Comparison of ENCODE assay signal across 8 mouse cellular contexts in genomic region chr10:128210954-128211353, GRCm38 (mm10). TPM values are rescaled to one million over a fixed set of nuclear protein-coding genes. Genes with fewer than 3 reads are reported as not detected.
DNase-seq lines count a peak whose midpoint lies in the region; ATAC-seq and TF ChIP-seq lines count a peak whose summit lies in the region.

No protein-coding gene starts in this region.

- H3K4me2 ChIP-seq in kidney, embryonic 14.5 days (replicated peaks; ENCODE audit: low read depth, low read length): peak overlapping the region; percentile 92

- H3K9me3 ChIP-seq in erythroblast, embryonic 14.5 days (ENCODE audit: control insufficient read depth, low read length): no peaks in the 10 kb centered on the region
- H3K9me3 ChIP-seq in kidney, embryonic 14.5 days (ENCODE audit: control insufficient read depth, low read length): no peaks in the 10 kb centered on the region
- no peaks in the 10 kb centered on the region for H3K9me3 ChIP-seq in midbrain, embryonic 10.5 days (replicated peaks)

- peaks cover 6% of the 10 kb centered on the region; the same call in 1 of the 2 replicates for H3K27me3 ChIP-seq in erythroblast, embryonic 14.5 days (ENCODE audit: control insufficient read depth)
- H3K27me3 ChIP-seq in kidney, embryonic 14.5 days (ENCODE audit: control insufficient read depth, insufficient read depth, low read length): 0 out of 2 replicates have a peak, but pooled peaks cover 6% of the 10 kb centered on the region
- H3K27me3 ChIP-seq in midbrain, embryonic 10.5 days (ENCODE audit: low read depth, poor library complexity, severe bottlenecking): peaks cover 23% of the 10 kb centered on the region

- no peak for DNase-seq in layer of hippocampus, adult 2 months (ENCODE audit: low spot score in 2 of 2)
- no peak for DNase-seq in layer of hippocampus, postnatal 14 days (ENCODE audit: low spot score in 2 of 2)
- DNase-seq in MN1 (ENCODE audit: low spot score): peak; percentile 58
- DNase-seq in midbrain, embryonic 10.5 days (ENCODE audit: low spot score): no peak
- no peak for DNase-seq in layer of hippocampus, adult 11-12 months (ENCODE audit: low spot score)

- peaks cover 34% of the 10 kb centered on the region for H3K4me1 ChIP-seq in erythroblast, embryonic 14.5 days (ENCODE audit: control insufficient read depth)
- H3K4me1 ChIP-seq in kidney, embryonic 14.5 days (ENCODE audit: control insufficient read depth, insufficient read depth, low read length): peaks cover 8% of the 10 kb centered on the region; the same call in 1 of the 2 replicates
- H3K4me1 ChIP-seq in midbrain, embryonic 10.5 days: peaks cover 20% of the 10 kb centered on the region

- ATAC-seq in kidney, embryonic 14.5 days (ENCODE audit: low FRiP score, low TSS enrichment): no peak; the same call in 1 of the 2 replicates
- no peak for ATAC-seq in activated CD4-positive, CD25-positive, alpha-beta regulatory T cell, adult 4 months

- H3K4me3 ChIP-seq in layer of hippocampus, adult 2 months: peak overlapping the region; percentile 81
- peak overlapping the region; percentile 70 for H3K4me3 ChIP-seq in erythroblast, embryonic 14.5 days (replicated peaks)
- peak overlapping the region; percentile 84 for H3K4me3 ChIP-seq in kidney, embryonic 14.5 days (ENCODE audit: low read length)
- peak overlapping the region; percentile 76 for H3K4me3 ChIP-seq in midbrain, embryonic 10.5 days

- H3K36me3 ChIP-seq in erythroblast, embryonic 14.5 days (ENCODE audit: control insufficient read depth): peaks cover 15% of the 10 kb centered on the region
- peaks cover 14% of the 10 kb centered on the region for H3K36me3 ChIP-seq in kidney, embryonic 14.5 days (ENCODE audit: control insufficient read depth, insufficient read depth, low read length)
- peaks cover 28% of the 10 kb centered on the region for H3K36me3 ChIP-seq in midbrain, embryonic 10.5 days

- 23% methylated on average over 14 of the region's 14 CpGs for WGBS in kidney, embryonic 14.5 days
- WGBS in midbrain, embryonic 10.5 days: 32% methylated on average over 14 of the region's 14 CpGs

- H3K9ac ChIP-seq in kidney, embryonic 14.5 days (ENCODE audit: low read depth, low read length): peak overlapping the region; percentile 70

- H3K27ac ChIP-seq in layer of hippocampus, adult 2 months: peak overlapping the region; percentile 81; the same call in 1 of the 2 replicates
- no peak overlapping the region for H3K27ac ChIP-seq in kidney, embryonic 14.5 days (ENCODE audit: low read depth, low read length)
- peak overlapping the region; percentile 85 for H3K27ac ChIP-seq in midbrain, embryonic 10.5 days (replicated peaks)

- no peak for TF ChIP-seq CTCF in layer of hippocampus, adult 2 months (conservative IDR thresholded peaks at IDR 0.05)

RNA-seq across cellular contexts. Expression of gene Spryd4, which starts 0.7 kb away (rescaled TPM):
- 10 to 100 TPM in 1 of 2 experiments, 1 to 10 TPM in 1; 9.5 to 10.4 TPM for total RNA-seq in layer of hippocampus, adult 2 months (2021)
- 10 to 100 TPM; 11.1 to 11.5 TPM for total RNA-seq in layer of hippocampus, postnatal 14 days (2021)
- polyA plus RNA-seq in erythroblast, embryonic 14.5 days (2012): 0.10 and 0.18 TPM in 2 replicates
- polyA plus RNA-seq in kidney, embryonic 14.5 days (2014; fragmentation: Nextera tagmentation; extraction: Ambion mirVana): 31.1 and 34.8 TPM in 2 replicates
- polyA plus RNA-seq in midbrain, embryonic 10.5 days (2016; fragmentation: Nextera tagmentation; extraction: Ambion mirVana): 28.3 and 32.7 TPM in 2 replicates
- polyA plus RNA-seq in activated CD4-positive, CD25-positive, alpha-beta regulatory T cell, adult 4 months (2017; shearing (Covaris generic)): 10 to 100 TPM; 13.3 to 15.6 TPM

RNA-seq across cellular contexts. Expression of gene Mip, which starts 14.7 kb away (rescaled TPM):
- not detected for total RNA-seq in layer of hippocampus, adult 2 months (2021)
- total RNA-seq in layer of hippocampus, postnatal 14 days (2021): not detected
- 0.03 TPM in 1 of 2 replicates, not detected in the other for polyA plus RNA-seq in erythroblast, embryonic 14.5 days (2012)
- polyA plus RNA-seq in kidney, embryonic 14.5 days (2014; fragmentation: Nextera tagmentation; extraction: Ambion mirVana): not detected in 2 replicates
- 0.21 TPM in 1 of 2 replicates, not detected in the other for polyA plus RNA-seq in midbrain, embryonic 10.5 days (2016; fragmentation: Nextera tagmentation; extraction: Ambion mirVana)
- not detected for polyA plus RNA-seq in activated CD4-positive, CD25-positive, alpha-beta regulatory T cell, adult 4 months (2017; shearing (Covaris generic))

RNA-seq across cellular contexts. Expression of gene Gls2, which starts 16.7 kb away (rescaled TPM):
- 10 to 100 TPM; 20.1 to 21.0 TPM for total RNA-seq in layer of hippocampus, adult 2 months (2021)
- 10 to 100 TPM; 14.2 to 18.4 TPM for total RNA-seq in layer of hippocampus, postnatal 14 days (2021)
- polyA plus RNA-seq in erythroblast, embryonic 14.5 days (2012): not detected in 2 replicates
- polyA plus RNA-seq in kidney, embryonic 14.5 days (2014; fragmentation: Nextera tagmentation; extraction: Ambion mirVana): 0.89 and 1.1 TPM in 2 replicates
- polyA plus RNA-seq in midbrain, embryonic 10.5 days (2016; fragmentation: Nextera tagmentation; extraction: Ambion mirVana): 0.96 and 1.5 TPM in 2 replicates
- under 1 TPM in 1 of 2 experiments, not detected in 1; 0.26 TPM for polyA plus RNA-seq in activated CD4-positive, CD25-positive, alpha-beta regulatory T cell, adult 4 months (2017; shearing (Covaris generic))

RNA-seq across cellular contexts. Expression of gene Timeless, which starts 20.9 kb away (rescaled TPM):
- 1 to 10 TPM; 5.4 to 6.4 TPM for total RNA-seq in layer of hippocampus, adult 2 months (2021)
- total RNA-seq in layer of hippocampus, postnatal 14 days (2021): 1 to 10 TPM; 4.1 to 7.6 TPM
- polyA plus RNA-seq in erythroblast, embryonic 14.5 days (2012): 2.7 and 3.0 TPM in 2 replicates
- 47.8 and 68.2 TPM in 2 replicates for polyA plus RNA-seq in kidney, embryonic 14.5 days (2014; fragmentation: Nextera tagmentation; extraction: Ambion mirVana)
- 86.6 and 89.4 TPM in 2 replicates for polyA plus RNA-seq in midbrain, embryonic 10.5 days (2016; fragmentation: Nextera tagmentation; extraction: Ambion mirVana)
- polyA plus RNA-seq in activated CD4-positive, CD25-positive, alpha-beta regulatory T cell, adult 4 months (2017; shearing (Covaris generic)): 10 to 100 TPM; 23.7 to 35.9 TPM

RNA-seq across cellular contexts. Expression of gene Rbms2, which starts 30.9 kb away (rescaled TPM):
- 10 to 100 TPM; 12.7 to 12.8 TPM for total RNA-seq in layer of hippocampus, adult 2 months (2021)
- 10 to 100 TPM; 13.4 to 14.6 TPM for total RNA-seq in layer of hippocampus, postnatal 14 days (2021)
- 0.72 and 0.93 TPM in 2 replicates for polyA plus RNA-seq in erythroblast, embryonic 14.5 days (2012)
- 35.6 and 36.0 TPM in 2 replicates for polyA plus RNA-seq in kidney, embryonic 14.5 days (2014; fragmentation: Nextera tagmentation; extraction: Ambion mirVana)
- polyA plus RNA-seq in midbrain, embryonic 10.5 days (2016; fragmentation: Nextera tagmentation; extraction: Ambion mirVana): 24.3 and 25.0 TPM in 2 replicates
- 10 to 100 TPM; 20.9 to 25.0 TPM for polyA plus RNA-seq in activated CD4-positive, CD25-positive, alpha-beta regulatory T cell, adult 4 months (2017; shearing (Covaris generic))

Comparison
In these comparisons a context has a peak if more than half of its experiments do, and no peak if none do; other contexts are left out.
1. RNA of gene Spryd4, which starts 0.7 kb away (polyA plus RNA-seq): 31.1 to 34.8 TPM in kidney, embryonic 14.5 days, 28.3 to 32.7 TPM in midbrain, embryonic 10.5 days and 13.3 to 15.6 TPM in activated CD4-positive, CD25-positive, alpha-beta regulatory T cell, adult 4 months; 0.10 to 0.18 TPM in erythroblast, embryonic 14.5 days; every median in the first group is over 10 times any median in the second.
2. Peak in every context shown above with its lines, with median percentiles within 50 percentile points of each other: H3K4me3 ChIP-seq.